Mouse (Mus musculus) neural tube, embryonic 14.5 days (tissue): ENCODE results near the gene Rai1. TPM values are rescaled to one million over a fixed set of nuclear protein-coding genes. Genes with fewer than 3 reads are reported as not detected.
A peak's percentile ranks its signal among the peaks of the same experiment; 100 is the strongest.

ENCODE experiments used
- ATAC-seq: fragments of 200-750 bp; cut with Nextera tagmentation; 2 replicates; pipeline ENCODE4 v1.8.0; 2017; ENCODE audit warnings: low read depth, mild to moderate bottlenecking, moderate TSS enrichment, moderate library complexity
- H3K27ac ChIP-seq: fragments of 300-500 bp; sonication (generic); 2 replicates; pipeline ENCODE4 v1.5.1; 2014; ENCODE audit warnings: low read depth, mild to moderate bottlenecking, control low read depth, low read length, moderate library complexity, mixed read lengths
- H3K27me3 ChIP-seq: fragments of 300-500 bp; sonication (generic); 2 replicates; pipeline ENCODE4 v1.6.1; 2014; ENCODE audit warnings: low read length; ENCODE audit not compliant: control insufficient read depth, insufficient read depth
- H3K36me3 ChIP-seq: fragments of 300-500 bp; sonication (generic); 2 replicates; pipeline ENCODE4 v1.6.1; 2014; ENCODE audit warnings: low read length, mixed read lengths; ENCODE audit not compliant: control insufficient read depth, insufficient read depth
- H3K4me1 ChIP-seq: fragments of 300-500 bp; sonication (generic); 2 replicates; pipeline ENCODE4 v1.6.1; 2014; ENCODE audit warnings: low read length; ENCODE audit not compliant: control insufficient read depth, insufficient read depth
- H3K4me2 ChIP-seq: fragments of 300-500 bp; sonication (generic); 2 replicates; pipeline ENCODE4 v1.6.1; 2014; ENCODE audit warnings: mild to moderate bottlenecking, low read depth, low read length, control low read depth
- H3K4me3 ChIP-seq: fragments of 300-500 bp; sonication (generic); 2 replicates; pipeline ENCODE4 v1.5.1; 2014; ENCODE audit warnings: low read depth, low read length, control low read depth, mixed read lengths
- H3K9ac ChIP-seq: fragments of 300-500 bp; sonication (generic); replicated peaks from 2 replicates; pipeline ENCODE4 v1.6.1; 2014; ENCODE audit warnings: low read depth, mild to moderate bottlenecking, control low read depth, low read length, mixed read lengths
- H3K9me3 ChIP-seq: fragments of 300-500 bp; sonication (generic); 2 replicates; pipeline ENCODE4 v1.6.1; 2016; ENCODE audit warnings: low read length; ENCODE audit not compliant: control insufficient read depth
- WGBS: fragments of 180-500 bp; shearing (Covaris S2); extraction: QIAGEN DNeasy Blood & Tissue Kit; methylation state at CpG from one replicate; pipeline ENCODE4 v1.1.7; 2014; 5-methylcytosine and 5-hydroxymethylcytosine counted together
- polyA plus RNA-seq: library from polyadenylated mRNA; unstranded; fragments of >200 nt; fragmentation: Nextera tagmentation; extraction: Ambion mirVana; gene quantifications from 2 replicates; pipeline ENCODE4 v1.2.1, GENCODE M21; 2014

Rai1 gene
- polyA plus RNA-seq, 1 experiment from 2014 or later, result 34.1 TPM

DNA sequence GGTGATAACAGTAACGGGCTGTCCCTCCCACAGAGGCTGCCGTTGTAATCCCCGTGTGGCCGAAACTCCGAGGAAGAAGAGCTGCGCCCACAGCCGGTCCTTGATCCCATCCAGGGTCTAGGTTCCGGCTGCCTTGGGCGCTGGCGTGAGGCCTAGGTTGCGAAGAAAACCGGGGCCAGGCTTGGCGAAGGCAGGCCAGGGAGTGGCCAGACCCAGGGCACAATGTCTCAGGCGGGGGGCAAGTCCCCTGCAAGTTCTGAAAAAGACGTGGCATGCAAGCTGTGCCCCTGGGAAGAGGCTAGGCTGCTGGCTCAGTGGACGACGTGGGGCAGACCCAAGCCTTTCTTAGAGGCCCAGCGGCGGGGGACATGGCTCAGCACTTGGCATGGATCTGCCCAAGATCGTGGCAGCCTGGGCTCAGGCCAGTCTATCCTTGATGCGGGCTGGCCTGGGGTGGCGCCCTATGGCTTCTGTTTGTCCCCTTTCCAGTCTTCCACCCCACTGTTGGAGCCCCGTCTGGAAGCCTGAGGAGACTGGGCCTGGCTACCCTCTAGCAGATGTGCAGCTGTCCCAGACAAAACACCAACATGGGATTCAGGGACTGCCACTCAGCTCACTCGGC, 93.3 kb downstream of the Rai1 start:
- Histone ChIP-seq H3K36me3 (peaks cover 37% of the 10 kb centered on the region), H3K4me1 (peaks cover 15% of the 10 kb centered on the region; the same call in 1 of the 2 replicates), H3K4me3 (no peak overlapping the region), H3K27ac (peak overlapping the region; percentile 28), H3K4me2 (no peak overlapping the region), H3K9me3 (no peaks in the 10 kb centered on the region), H3K9ac (no peak overlapping the region), H3K27me3 (no peaks in the 10 kb centered on the region)
- WGBS, result 82% methylated on average over 24 of the region's 24 CpGs
- no peak for ATAC-seq

DNA sequence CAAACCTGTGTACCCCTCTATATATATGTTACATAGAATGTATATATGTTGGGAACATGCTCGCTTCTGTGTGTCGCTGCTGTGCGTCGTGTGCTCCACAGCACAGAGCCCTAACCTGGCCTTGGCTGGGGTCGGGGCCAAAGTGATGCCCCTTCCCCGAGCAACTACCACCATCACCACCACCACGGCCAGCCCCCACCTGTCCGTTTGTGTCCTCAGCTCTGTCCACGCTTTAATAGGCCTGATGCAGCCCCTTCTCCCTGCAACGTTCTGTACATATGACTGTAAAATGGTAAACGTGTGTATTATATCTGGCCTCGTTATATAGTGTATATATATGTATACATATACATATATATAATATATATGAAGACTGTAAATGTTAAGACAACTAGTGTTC, 93.8 kb downstream of the Rai1 start:
- Histone ChIP-seq H3K4me2 (no peak overlapping the region), H3K27me3 (no peaks in the 10 kb centered on the region), H3K9ac (no peak overlapping the region), H3K4me1 (peaks cover 16% of the 10 kb centered on the region; the same call in 1 of the 2 replicates), H3K27ac (peak overlapping the region; percentile 28), H3K9me3 (no peaks in the 10 kb centered on the region), H3K4me3 (no peak overlapping the region), H3K36me3 (peaks cover 41% of the 10 kb centered on the region)
- 88% methylated on average over 12 of the region's 12 CpGs for WGBS
- no peak for ATAC-seq

DNA sequence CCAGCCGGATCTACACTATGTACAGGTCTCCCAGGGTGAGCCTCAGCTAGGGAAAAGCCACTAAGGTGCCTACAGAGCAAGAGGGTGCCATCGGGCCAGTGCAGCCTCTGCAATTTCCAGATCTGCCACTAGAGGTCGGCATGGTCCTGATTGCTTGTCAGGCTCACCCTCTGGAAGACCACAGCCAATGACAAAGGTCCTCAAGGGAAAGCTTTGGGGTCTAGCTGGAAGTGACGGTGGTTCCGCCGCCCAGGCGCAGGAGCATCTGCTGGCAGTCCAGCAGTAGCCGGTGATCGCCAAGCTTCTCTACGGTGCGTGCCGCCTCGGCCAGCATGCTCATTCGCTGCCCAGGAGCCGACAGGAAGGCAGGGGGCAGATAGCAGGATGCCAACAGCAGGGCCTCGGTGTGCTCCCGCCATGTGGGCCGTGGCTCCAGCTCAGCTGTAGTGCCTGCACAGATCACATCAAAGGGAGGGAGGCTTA, 94.9 kb downstream of the Rai1 start:
- peaks cover 32% of the 10 kb centered on the region for H3K36me3 ChIP-seq
- no peak overlapping the region for H3K4me3 ChIP-seq
- 0 out of 2 replicates have a peak overlapping the region, but pooled peaks have one; percentile 1 for H3K4me2 ChIP-seq
- peak; percentile 74 for ATAC-seq
- peaks cover 16% of the 10 kb centered on the region; the same call in 1 of the 2 replicates for H3K4me1 ChIP-seq
- H3K27ac ChIP-seq, result peak overlapping the region; percentile 64
- H3K9ac ChIP-seq, result 0 out of 2 replicates have a peak overlapping the region, but pooled peaks have one; percentile 12
- H3K27me3 ChIP-seq, result no peaks in the 10 kb centered on the region
- 9% methylated on average over 18 of the region's 18 CpGs for WGBS
- H3K9me3 ChIP-seq, result no peaks in the 10 kb centered on the region

DNA sequence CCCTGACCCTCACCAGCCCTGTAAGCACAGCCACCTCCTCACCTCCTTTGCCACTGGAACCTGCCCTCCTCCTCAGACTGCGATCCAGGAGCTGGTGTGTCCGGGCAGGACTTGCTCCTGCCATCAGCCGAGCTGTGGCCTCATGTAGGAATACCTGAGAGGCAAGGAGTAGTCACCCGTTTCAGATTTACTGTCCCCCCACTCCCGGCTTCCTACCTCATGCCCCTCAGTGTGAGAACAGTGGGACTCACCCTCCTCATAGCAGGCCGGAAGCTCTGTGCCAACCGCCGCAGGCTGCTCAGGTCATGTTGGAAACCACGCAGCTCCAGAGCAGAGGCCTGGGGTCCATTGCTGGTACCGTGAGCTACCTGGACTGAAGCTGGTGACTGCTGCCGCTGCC, 95.6 kb downstream of the Rai1 start:
- 89% methylated on average over 11 of the region's 11 CpGs for WGBS
- ATAC-seq, result peak; percentile 5; the same call in 1 of the 2 replicates
- H3K9ac ChIP-seq, result 0 out of 2 replicates have a peak overlapping the region, but pooled peaks have one; percentile 12

DNA sequence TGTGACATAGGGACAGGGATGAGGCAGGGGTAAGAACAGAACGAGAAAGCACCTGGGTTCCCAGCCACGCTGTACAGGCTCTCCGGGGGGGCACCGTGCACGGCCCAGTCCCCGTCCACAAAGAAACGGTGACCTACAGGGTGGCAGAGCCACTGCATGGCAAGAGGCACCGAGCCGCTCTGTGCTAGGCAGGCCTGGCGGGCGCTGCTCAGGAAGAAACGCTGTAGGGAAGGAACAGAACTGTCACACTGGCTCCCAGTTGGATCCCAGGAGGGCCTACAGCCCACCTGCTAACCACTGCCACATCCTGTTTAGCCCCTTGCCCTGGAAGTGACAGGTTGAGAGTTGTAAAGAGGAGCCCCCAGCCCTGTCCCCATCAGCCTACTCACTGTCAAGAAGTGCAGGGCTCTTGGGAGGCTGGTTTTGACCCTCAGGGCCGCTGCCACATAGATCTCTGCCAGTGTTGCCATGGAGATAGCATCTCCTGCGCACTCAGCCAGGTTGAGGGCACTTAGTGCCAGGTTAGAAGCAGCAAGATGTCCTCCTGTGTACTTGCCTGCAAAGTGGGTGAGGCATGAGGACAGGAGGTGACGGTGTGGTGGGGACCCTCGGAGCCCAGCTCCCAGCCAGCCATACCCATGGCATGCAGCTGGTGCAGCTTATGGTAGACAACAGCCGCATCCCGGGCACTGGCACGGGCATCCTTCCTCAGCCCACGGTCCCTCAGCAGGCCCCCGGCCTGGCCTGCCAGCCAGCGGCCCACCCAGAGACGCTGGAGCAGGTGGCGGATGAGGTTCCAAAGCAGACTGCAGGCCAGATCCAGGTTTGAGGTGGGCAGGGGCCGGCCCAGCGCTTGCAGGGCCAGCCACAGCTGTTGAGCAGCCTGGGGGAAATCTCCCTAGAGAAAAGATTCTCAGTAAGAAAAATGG, 98.2 kb downstream of the Rai1 start:
- Histone ChIP-seq H3K4me2 (no peak overlapping the region), H3K27me3 (no peaks in the 10 kb centered on the region), H3K9me3 (no peaks in the 10 kb centered on the region), H3K4me3 (no peak overlapping the region), H3K4me1 (peaks cover 29% of the 10 kb centered on the region), H3K36me3 (peaks cover 30% of the 10 kb centered on the region), H3K27ac (peak overlapping the region; percentile 48), H3K9ac (peak overlapping the region; percentile 21; the same call in 1 of the 2 replicates)
- 75% methylated on average over 26 of the region's 26 CpGs for WGBS
- ATAC-seq, result no peak

More for the DNA sequence above, 95.6 kb downstream of the Rai1 start:
- Histone ChIP-seq H3K9me3 (no peaks in the 10 kb centered on the region), H3K27me3 (no peaks in the 10 kb centered on the region), H3K27ac (peak overlapping the region; percentile 64), H3K36me3 (peaks cover 28% of the 10 kb centered on the region), H3K4me2 (no peak overlapping the region), H3K4me3 (no peak overlapping the region), H3K4me1 (peaks cover 16% of the 10 kb centered on the region; the same call in 1 of the 2 replicates)

DNA sequence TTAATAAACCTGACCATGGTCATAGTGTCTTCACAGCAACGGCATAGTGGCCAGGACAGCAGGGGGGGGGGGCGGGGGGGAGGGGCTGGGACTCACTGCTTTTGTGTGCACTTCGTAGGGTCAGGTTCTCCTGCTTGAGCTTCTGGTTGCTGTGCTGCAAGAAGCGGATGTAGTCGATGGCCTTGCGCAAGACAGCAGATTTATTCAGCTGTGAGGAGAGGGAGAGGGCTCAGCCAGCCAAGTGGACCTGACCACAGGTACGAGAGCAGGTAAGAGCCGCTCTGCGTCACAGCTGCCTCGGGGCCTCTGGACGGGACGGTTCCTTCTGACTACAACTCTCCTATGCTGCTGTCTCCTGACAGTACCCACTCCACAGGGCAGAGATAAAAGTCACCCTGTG, 100.2 kb downstream of the Rai1 start:
- no peak overlapping the region for H3K27ac ChIP-seq
- H3K9me3 ChIP-seq, result no peaks in the 10 kb centered on the region
- peaks cover 19% of the 10 kb centered on the region for H3K36me3 ChIP-seq
- H3K4me1 ChIP-seq, result peaks cover 45% of the 10 kb centered on the region
- no peak overlapping the region for H3K4me2 ChIP-seq
- ATAC-seq, result no peak
- 86% methylated on average over 12 of the region's 12 CpGs for whole genome bisulfite sequencing
- no peak overlapping the region for H3K4me3 ChIP-seq
- H3K9ac ChIP-seq, result no peak overlapping the region
- no peaks in the 10 kb centered on the region for H3K27me3 ChIP-seq

DNA sequence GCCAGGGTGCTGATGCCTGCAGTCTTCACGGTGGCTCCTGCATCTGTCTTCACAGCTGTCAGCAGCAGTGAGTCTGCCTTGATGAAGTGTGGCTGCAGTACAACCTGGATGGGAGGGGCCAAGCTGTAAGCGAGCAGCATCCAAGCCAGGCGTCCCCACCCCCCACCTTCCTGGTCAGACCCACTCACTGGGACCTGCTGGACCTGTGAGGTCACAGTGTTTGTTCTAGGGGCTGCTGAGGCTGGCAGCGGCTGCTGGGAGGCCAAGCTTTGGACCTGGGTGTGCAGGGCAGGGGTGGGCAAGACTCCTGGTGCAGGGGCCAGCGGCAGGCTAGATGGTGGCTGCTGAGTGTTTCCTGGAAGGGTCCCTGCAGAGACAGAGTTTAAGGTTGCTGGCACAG, 101.4 kb downstream of the Rai1 start:
- H3K36me3 ChIP-seq, result peaks cover 19% of the 10 kb centered on the region
- WGBS, result 75% methylated on average over 5 of the region's 5 CpGs
- no peaks in the 10 kb centered on the region for H3K27me3 ChIP-seq
- ATAC-seq, result no peak
- H3K9ac ChIP-seq, result peak overlapping the region; percentile 39; the same call in 1 of the 2 replicates
- H3K4me1 ChIP-seq, result peaks cover 41% of the 10 kb centered on the region
- H3K27ac ChIP-seq, result peak overlapping the region; percentile 44; the same call in 1 of the 2 replicates
- no peak overlapping the region for H3K4me2 ChIP-seq
- no peaks in the 10 kb centered on the region for H3K9me3 ChIP-seq
- no peak overlapping the region for H3K4me3 ChIP-seq

DNA sequence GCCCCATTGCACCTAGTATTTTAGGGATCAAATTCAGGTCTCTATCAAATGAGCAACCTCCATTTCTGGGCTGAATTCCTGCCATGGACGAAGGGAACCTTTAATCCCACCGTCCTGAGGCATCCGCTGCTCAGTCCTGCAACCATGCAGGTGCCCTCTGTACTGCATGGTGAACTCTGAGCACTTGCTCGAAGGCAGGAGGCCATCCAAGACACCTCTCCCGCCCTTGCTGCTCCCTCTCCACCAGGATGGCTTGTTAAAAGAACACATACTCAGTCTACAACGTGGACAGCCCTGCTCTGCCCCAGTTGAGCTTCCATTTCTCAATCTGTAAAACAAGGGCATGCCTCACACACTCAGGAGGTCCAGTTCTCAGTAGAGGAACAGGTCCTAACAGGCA, 103.4 kb downstream of the Rai1 start:
- Histone ChIP-seq H3K27me3 (no peaks in the 10 kb centered on the region), H3K4me3 (peak overlapping the region; percentile 41; the same call in 1 of the 2 replicates), H3K9me3 (no peaks in the 10 kb centered on the region), H3K36me3 (peaks cover 17% of the 10 kb centered on the region), H3K9ac (peak overlapping the region; percentile 41), H3K4me2 (peak overlapping the region; percentile 70), H3K4me1 (peaks cover 35% of the 10 kb centered on the region), H3K27ac (peak overlapping the region; percentile 86)
- ATAC-seq, result no peak
- WGBS, result 77% methylated on average over 6 of the region's 6 CpGs
